Mouse (Mus musculus): ENCODE data around the gene Akr1c12. TPM values are rescaled to one million over a fixed set of nuclear protein-coding genes. Genes with fewer than 3 reads are reported as not detected.
A peak's percentile ranks its signal among the peaks of the same experiment; 100 is the strongest.
"Not testable (repeated sequence)": the region's sequence is repeated elsewhere in the genome, so short reads cannot be mapped to it uniquely, and the experiment has no call there.

The Akr1c12 gene
- polyA plus RNA-seq, 1 experiment from 2014 or later, result not detected

GRCm38 (mm10) chr13:4256894-4257293, 22.3 kb downstream of the Akr1c12 start:
- H3K9me3 ChIP-seq; H3K4me2 ChIP-seq; H3K4me3 ChIP-seq; H3K27ac ChIP-seq; H3K9ac ChIP-seq; H3K4me1 ChIP-seq; H3K27me3 ChIP-seq; ATAC-seq (ENCODE audit: insufficient number of reproducible peaks, low FRiP score, low TSS enrichment, low read depth); H3K36me3 ChIP-seq: not testable (repeated sequence)

GRCm38 (mm10) chr13:4249347-4249746, 29.9 kb downstream of the Akr1c12 start:
- no peaks in the 10 kb centered on the region for H3K9me3 ChIP-seq
- H3K4me1 ChIP-seq, result peaks cover 5% of the 10 kb centered on the region
- H3K4me3 ChIP-seq, result no peak overlapping the region
- H3K27ac ChIP-seq, result no peak overlapping the region
- 60% methylated on average over 3 of the region's 3 CpGs for WGBS
- H3K36me3 ChIP-seq, result no peaks in the 10 kb centered on the region
- ATAC-seq (ENCODE audit: insufficient number of reproducible peaks, low FRiP score, low TSS enrichment, low read depth), result no peak
- no peaks in the 10 kb centered on the region for H3K27me3 ChIP-seq
- no peak overlapping the region for H3K9ac ChIP-seq
- no peak overlapping the region for H3K4me2 ChIP-seq

GRCm38 (mm10) chr13:4244861-4245559, 34.2 kb downstream of the Akr1c12 start:
- Histone ChIP-seq H3K4me1 (peaks cover 5% of the 10 kb centered on the region), H3K27ac (no peak overlapping the region), H3K27me3 (no peaks in the 10 kb centered on the region), H3K9ac (0 out of 2 replicates have a peak overlapping the region, but pooled peaks have one; percentile 17), H3K9me3 (no peaks in the 10 kb centered on the region), H3K4me2 (peak overlapping the region; percentile 50), H3K36me3 (no peaks in the 10 kb centered on the region), H3K4me3 (peak overlapping the region; percentile 25)
- WGBS, result 2% methylated on average over 13 of the region's 13 CpGs
- no peak for ATAC-seq (ENCODE audit: insufficient number of reproducible peaks, low FRiP score, low TSS enrichment, low read depth)

- H3K27ac ChIP-seq, result no peak overlapping the region
- H3K9me3 ChIP-seq, result no peaks in the 10 kb centered on the region
- WGBS, result 73% methylated on average over 3 of the region's 3 CpGs
- H3K4me1 ChIP-seq, result no peaks in the 10 kb centered on the region
- no peak for ATAC-seq (ENCODE audit: insufficient number of reproducible peaks, low FRiP score, low TSS enrichment, low read depth)
- no peak overlapping the region for H3K4me3 ChIP-seq
- no peak overlapping the region for H3K4me2 ChIP-seq
- H3K27me3 ChIP-seq, result no peaks in the 10 kb centered on the region
- H3K36me3 ChIP-seq, result no peaks in the 10 kb centered on the region
- H3K9ac ChIP-seq, result no peak overlapping the region
Measured at GRCm38 (mm10) chr13:4233536-4234172, 45.6 kb downstream of the Akr1c12 start.

GRCm38 (mm10) chr13:4233135-4233534, 46.1 kb downstream of the Akr1c12 start:
- Histone ChIP-seq H3K4me2 (no peak overlapping the region), H3K9ac (no peak overlapping the region), H3K27me3 (no peaks in the 10 kb centered on the region), H3K27ac (no peak overlapping the region), H3K36me3 (no peaks in the 10 kb centered on the region), H3K9me3 (no peaks in the 10 kb centered on the region), H3K4me1 (no peaks in the 10 kb centered on the region), H3K4me3 (no peak overlapping the region)
- no peak for ATAC-seq (ENCODE audit: insufficient number of reproducible peaks, low FRiP score, low TSS enrichment, low read depth)
- WGBS, result 76% methylated on average over 1 of the region's 1 CpGs

GRCm38 (mm10) chr13:4230841-4231623, 48.2 kb downstream of the Akr1c12 start:
- Histone ChIP-seq H3K9ac (no peak overlapping the region), H3K4me3 (no peak overlapping the region), H3K9me3 (no peaks in the 10 kb centered on the region), H3K4me2 (no peak overlapping the region), H3K4me1 (no peaks in the 10 kb centered on the region), H3K27me3 (no peaks in the 10 kb centered on the region), H3K36me3 (no peaks in the 10 kb centered on the region), H3K27ac (no peak overlapping the region)
- WGBS, result 83% methylated on average over 8 of the region's 8 CpGs
- no peak for ATAC-seq (ENCODE audit: insufficient number of reproducible peaks, low FRiP score, low TSS enrichment, low read depth)

GRCm38 (mm10) chr13:4228441-4228840, 50.8 kb downstream of the Akr1c12 start, which contains the start of gene Akr1c19:
Gene Akr1c19, plus strand, starts transcription at chr13:4228700.
- WGBS, result 64% methylated on average over 1 of the region's 1 CpGs
- no peak within 1 kb of the TSS for H3K27ac ChIP-seq
- no peaks in the 10 kb centered on the region for H3K27me3 ChIP-seq
- no peak within 1 kb of the TSS for H3K4me2 ChIP-seq
- no peak for ATAC-seq (ENCODE audit: insufficient number of reproducible peaks, low FRiP score, low TSS enrichment, low read depth)
- no peaks in the 10 kb centered on the region for H3K4me1 ChIP-seq
- no peaks in the 10 kb centered on the region for H3K9me3 ChIP-seq
- no peak within 1 kb of the TSS for H3K4me3 ChIP-seq
- H3K36me3 ChIP-seq, result no peaks in the 10 kb centered on the region
- H3K9ac ChIP-seq, result no peak within 1 kb of the TSS

Other genes starting within 250 kb of the Akr1c12 start
- gene Akr1c14, start 230.4 kb downstream of the Akr1c12 start, polyA plus RNA-seq (2015; fragmentation: Nextera tagmentation; extraction: Ambion mirVana), result 2.1 and 2.7 TPM in 2 replicates
- gene Akr1c18, start 128.8 kb downstream of the Akr1c12 start, polyA plus RNA-seq (2015; fragmentation: Nextera tagmentation; extraction: Ambion mirVana), result 0.24 and 1.1 TPM in 2 replicates
- 1.5 and 2.1 TPM in 2 replicates for gene Akr1c13, start 88.3 kb downstream of the Akr1c12 start, polyA plus RNA-seq (2015; fragmentation: Nextera tagmentation; extraction: Ambion mirVana)
- gene Akr1c19, start 50.7 kb downstream of the Akr1c12 start, polyA plus RNA-seq (2015; fragmentation: Nextera tagmentation; extraction: Ambion mirVana), result 0.36 and 0.42 TPM in 2 replicates
- not detected in 2 replicates for gene Akr1c6, start 154.9 kb upstream of the Akr1c12 start, polyA plus RNA-seq (2015; fragmentation: Nextera tagmentation; extraction: Ambion mirVana)
- gene Akr1c20, start 243.9 kb upstream of the Akr1c12 start, polyA plus RNA-seq (2015; fragmentation: Nextera tagmentation; extraction: Ambion mirVana), result not detected in 2 replicates